Mouse (Mus musculus): ENCODE measurements around the gene E2f4.

E2f4 gene

DNA sequence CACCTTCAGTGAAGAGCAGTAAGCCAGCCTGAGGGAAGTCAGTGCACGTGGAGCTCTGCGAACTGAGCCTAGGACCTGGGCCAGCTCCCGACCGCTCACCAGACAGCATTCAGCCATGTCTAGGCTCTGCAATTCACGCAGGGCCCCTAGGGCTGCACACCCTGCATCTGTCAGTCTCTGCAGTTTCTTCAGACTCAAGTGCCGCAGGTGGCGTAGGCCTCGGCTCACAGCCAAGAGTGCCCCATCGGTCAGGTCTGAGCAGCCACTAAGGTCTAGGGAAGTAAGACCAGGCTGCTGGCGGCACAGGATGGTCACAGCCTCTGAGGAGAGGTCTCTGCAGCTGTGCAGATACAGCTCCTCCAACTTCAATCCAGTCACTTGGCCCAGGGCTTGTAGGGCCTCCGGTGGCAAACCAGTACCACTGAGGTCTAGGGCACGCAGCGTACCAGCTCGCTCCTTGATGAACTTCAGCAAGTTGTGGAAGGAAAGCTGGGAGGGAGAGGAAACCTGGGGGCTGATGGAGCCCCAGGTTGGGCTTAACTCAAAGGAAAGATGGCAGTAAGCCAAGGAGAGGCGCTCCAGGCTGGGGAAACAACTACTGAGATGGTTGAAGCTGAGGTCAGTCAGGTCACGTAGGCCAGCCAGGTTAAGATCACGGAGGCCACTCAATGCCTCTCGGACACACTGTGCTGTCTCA lies 17.8 kb downstream of the E2f4 start:
- DNase-seq (ENCODE audit: low spot score in 2 of 2) = no peak

DNA sequence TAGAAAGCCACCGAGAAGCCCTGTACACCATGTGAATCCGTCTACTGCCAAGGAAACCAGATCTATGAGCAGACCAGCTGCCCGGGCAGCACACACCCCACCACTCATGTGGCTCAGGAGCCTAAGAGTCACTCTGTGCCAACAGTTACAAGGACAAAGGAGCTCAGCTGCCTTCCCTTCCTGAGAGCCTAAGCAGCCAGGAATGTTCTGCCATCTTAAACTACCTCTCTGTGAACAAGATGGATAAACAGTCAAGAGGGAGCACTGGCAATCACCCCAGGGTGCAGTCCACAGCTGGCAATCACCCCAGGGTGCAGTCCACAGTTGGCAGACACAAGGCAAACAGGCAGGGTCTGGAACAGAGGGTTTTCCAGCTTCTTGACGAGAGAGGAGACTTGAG lies 20.5 kb downstream of the E2f4 start:
- no peak for DNase-seq (ENCODE audit: low spot score in 2 of 2)

DNA sequence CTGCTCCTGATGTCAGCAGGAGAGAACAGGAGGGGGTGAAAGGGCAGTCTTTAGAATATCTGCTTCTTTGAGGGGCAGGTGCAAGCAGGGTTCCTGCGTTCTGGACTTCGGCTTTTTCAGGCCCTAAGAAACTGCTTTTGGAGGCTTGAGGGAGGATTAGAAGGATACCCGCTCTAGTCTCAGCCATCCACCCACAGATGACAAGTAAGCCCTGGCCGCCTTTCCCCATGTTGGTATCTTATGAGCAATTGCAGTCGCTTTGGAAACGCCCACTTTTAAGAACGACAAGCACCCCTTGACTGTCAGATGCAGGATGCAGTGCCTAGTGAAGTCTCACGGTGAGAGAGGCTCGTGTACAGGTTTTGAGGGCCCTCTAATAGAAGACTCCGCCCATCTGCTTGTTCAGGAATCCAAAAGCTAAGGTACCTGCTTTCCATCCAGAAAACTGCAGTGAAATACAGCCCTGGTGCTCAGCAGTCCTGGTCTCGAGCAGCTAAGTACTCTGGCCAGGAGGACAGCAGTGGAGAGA lies 21.3 kb downstream of the E2f4 start:
- no peak for DNase-seq (ENCODE audit: low spot score in 2 of 2)

DNA sequence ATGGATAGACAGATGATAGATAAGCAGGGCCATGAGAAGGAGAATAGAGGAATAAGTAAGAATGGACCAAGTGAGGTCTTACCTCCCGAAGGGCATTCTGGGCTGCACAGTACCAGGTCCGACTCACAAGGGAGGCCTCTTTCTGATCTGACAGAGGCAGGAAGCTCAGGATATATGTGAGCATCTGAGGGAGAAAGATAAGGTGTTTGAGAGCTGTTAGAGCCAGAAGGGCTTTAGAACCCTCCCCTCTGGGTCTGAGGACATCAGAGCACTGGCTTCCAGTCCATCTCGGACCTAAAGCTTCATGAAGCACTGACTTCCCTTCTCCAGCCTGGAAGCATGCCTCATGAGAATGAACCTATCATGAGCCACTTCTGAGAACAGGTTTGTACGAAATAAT lies 25.7 kb downstream of the E2f4 start:
- DNase-seq (ENCODE audit: low spot score in 2 of 2) = no peak

DNA sequence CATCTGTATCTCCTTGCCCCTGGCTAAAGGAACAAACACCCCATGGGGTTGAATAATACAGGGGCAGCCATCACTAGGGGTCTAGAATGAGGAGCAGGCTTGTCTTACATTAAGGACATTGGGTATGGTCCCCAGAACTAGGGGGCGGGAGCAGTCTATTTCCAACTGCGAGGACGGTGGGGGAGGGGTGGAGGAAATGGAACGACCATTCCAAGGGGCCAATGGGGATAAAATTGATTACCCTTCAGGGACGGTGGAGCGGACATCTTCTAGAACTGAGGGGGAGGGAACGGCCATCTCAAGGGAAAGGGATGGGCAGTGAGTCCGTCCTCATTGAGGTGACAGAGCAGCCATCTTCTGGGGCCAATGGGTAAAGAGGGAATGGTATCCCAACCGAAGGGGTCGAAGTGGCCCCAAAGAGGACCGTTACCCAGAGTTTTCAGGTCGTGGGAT lies 28.2 kb downstream of the E2f4 start:
- peak in 1 of 2 experiments; percentile 48 for DNase-seq (ENCODE audit: low spot score in 2 of 2)

GRCm38 (mm10) chr8:105326141-105326672 lies 28.7 kb downstream of the E2f4 start, which contains the start of the genes Lrrc29 and Tmem208:
Gene Lrrc29 (minus strand): TSS chr8:105326278.
Gene Tmem208 (plus strand): TSS chr8:105326354.
- peak; percentile 98 to 99 for DNase-seq (ENCODE audit: low spot score in 2 of 2)

- DNase-seq (ENCODE audit: low spot score in 2 of 2) = no peak
Observed at GRCm38 (mm10) chr8:105326968-105327367, 29.5 kb downstream of the E2f4 start.

- DNase-seq (ENCODE audit: low spot score in 2 of 2) = no peak
Observed at GRCm38 (mm10) chr8:105330325-105330724, 32.9 kb downstream of the E2f4 start.

DNA sequence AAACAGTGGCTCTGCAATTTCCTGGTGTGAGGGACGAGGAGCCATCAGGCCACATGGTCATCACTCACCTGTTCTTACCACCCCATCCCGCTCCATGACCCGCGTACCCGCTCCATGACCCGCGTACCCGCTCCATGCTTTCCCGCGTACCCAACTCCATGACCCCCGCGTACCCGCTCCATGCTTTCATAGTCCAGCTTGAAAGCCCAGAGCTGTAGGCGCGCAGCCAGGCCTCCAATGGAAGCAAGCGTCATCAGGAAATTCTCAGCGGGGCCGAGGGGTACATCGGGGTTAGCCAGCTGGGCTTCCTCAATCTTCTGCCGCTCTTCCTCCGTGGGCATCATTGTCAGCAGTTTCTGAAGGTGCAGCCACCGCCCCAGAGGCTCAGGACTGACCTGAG lies 34.0 kb downstream of the E2f4 start:
- DNase-seq (ENCODE audit: low spot score in 2 of 2) = no peak

- DNase-seq (ENCODE audit: low spot score in 2 of 2) = no peak
Observed at GRCm38 (mm10) chr8:105331931-105332330, 34.5 kb downstream of the E2f4 start.

GRCm38 (mm10) chr8:105332523-105332922 lies 35.1 kb downstream of the E2f4 start:
- DNase-seq (ENCODE audit: low spot score in 2 of 2) = no peak

DNA sequence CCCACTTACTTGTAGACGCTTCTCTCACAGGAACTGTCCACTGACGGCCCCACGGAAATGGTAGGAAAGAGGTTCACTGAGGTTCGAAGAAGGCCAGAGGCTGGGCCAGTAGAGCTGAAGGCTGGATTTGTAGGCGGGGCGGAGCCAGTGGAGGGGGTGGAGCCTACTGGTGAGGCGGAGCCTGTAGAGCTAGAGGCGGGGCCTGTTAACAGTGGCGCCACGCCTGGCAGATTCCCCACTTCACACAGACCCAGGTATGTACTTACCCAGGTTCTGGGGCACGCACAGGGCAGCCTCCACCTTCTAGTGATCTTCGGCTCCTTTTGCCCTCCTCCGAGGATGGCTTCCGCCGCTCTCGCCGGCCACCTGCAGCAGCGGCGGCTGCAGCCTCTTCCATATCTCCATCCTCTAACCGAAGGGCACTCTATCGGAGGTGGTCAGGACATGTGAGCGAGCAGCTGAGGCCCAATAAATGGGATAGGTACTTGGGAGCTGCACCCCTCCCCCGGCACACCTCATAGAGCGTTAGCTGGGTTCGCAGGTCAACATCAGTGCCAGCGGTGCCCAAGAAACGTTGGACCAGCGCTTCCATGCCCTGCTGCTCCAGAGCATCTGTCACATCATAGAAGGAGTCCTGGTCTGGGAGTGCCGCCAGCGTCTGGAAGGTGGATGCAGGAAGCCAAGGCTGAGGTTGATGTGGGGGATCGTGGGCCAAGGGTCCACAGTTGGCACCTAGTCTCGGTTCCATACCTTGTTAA lies 39.1 kb downstream of the E2f4 start:
- DNase-seq (ENCODE audit: low spot score in 2 of 2) = no peak

GRCm38 (mm10) chr8:105338992-105339391 lies 41.5 kb downstream of the E2f4 start:
- DNase-seq (ENCODE audit: low spot score in 2 of 2) = no peak

DNA sequence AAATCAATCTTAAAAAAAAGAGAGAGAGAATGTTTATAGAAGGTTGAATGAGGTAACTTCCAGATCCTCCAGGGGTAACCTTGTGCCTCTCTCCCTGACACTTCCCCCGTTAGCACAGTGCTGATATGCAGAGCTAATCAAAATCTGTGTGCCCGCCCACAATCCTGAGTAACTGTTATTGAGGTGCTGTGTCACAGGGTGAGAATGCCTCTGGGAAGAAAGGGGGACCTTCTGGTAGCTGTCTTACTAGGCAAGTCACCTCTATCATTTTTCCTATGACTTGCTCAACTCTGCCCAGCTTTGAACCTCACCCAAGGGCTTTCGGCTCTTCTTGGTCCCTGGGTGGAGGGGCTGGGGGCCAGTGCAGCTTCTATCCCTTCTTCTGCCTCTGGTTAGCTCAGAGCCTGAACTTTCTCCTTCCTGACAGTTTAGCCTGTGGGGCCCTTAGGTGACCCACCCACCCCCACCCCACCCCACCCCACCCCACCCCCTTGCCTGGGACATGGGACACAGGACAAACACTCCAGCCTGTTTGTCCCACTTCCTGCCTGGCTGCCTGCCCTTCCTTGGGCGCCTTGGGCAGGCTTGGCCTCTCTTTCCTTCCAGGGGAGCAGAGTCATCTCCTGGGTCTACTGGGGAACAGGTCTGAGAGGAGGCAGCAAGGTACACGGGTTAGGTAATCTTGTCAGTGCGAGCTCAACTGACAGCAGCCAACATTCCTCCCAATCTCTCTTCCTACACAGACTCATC lies 42.6 kb downstream of the E2f4 start:
- no peak for DNase-seq (ENCODE audit: low spot score in 2 of 2)

DNA sequence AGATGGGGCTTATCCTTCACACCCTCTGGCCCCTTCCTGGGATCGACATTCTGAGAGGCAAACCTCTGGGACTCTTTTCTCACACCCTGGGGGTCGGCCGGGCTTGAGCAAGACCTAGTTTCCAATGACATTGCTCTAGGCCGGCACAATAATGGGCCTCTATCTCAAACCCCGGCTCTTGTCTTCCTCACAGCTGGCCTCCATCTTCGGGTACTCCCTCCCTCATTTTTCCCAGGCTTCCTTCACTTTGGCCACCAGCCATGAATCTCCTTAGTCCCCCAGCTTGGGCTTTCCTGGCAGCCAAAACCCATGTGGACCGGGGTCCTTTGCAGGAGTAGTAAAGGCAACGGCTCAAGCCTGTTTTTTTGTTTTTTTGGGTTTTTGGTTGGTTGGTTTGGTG lies 43.9 kb downstream of the E2f4 start:
- DNase-seq (ENCODE audit: low spot score in 2 of 2) = no peak

DNA sequence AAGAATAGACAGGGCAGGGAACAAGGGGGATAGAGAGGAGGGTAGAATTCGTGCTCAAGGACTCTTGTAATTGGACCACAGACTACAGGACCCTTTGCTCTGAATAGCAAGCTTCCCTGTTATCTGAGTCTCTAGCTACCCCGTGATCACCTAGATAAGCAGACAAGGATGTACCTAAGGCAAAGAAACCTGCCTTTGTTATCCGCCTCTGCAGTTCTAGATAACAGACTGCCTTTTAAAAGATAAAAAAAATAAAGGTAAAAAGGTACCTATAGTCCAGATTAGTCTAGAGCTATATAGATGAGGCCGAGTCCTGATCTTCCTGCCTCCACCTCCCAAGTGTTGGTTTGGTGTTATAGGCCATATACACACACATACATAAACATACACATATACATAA lies 45.3 kb downstream of the E2f4 start:
- DNase-seq (ENCODE audit: low spot score in 2 of 2) = no peak

GRCm38 (mm10) chr8:105343791-105344574 lies 46.5 kb downstream of the E2f4 start:
- no peak for DNase-seq (ENCODE audit: low spot score in 2 of 2)

- DNase-seq (ENCODE audit: low spot score in 2 of 2) = peak in 1 of 2 experiments; percentile 53
Observed at GRCm38 (mm10) chr8:105345061-105345975, 47.9 kb downstream of the E2f4 start.

- peak in 1 of 2 experiments; percentile 49 for DNase-seq (ENCODE audit: low spot score in 2 of 2)
Observed at GRCm38 (mm10) chr8:105346611-105347427, 49.4 kb downstream of the E2f4 start.
